Comparison of ENCODE assay signal across 11 mouse cellular contexts in genomic region chr4:149878021-149878449, GRCm38 (mm10).
DNase-seq lines count a peak whose midpoint lies in the region; ATAC-seq and TF ChIP-seq lines count a peak whose summit lies in the region.
"Had no signal": no experiment of that assay in that cellular context is flagged by ENCODE, and none has a peak within 500 bp of the region (broad histone marks: within the 10 kb centered on the region; RNA-seq: fewer than 3 reads in every experiment).

No protein-coding gene starts in this region.

- H3ac ChIP-seq in myocyte (ENCODE audit: control insufficient read depth, insufficient read length): no peak overlapping the region

- H3K4me1 ChIP-seq in heart, embryonic 11.5 days (ENCODE audit: control insufficient read depth, insufficient read depth, low read length): peaks cover 25% of the 10 kb centered on the region
- H3K4me1 ChIP-seq in neural tube, embryonic 15.5 days: peaks cover 41% of the 10 kb centered on the region

- no peak overlapping the region for H3K9ac ChIP-seq in heart, embryonic 11.5 days (ENCODE audit: low read depth, low read length)
- no peak overlapping the region for H3K9ac ChIP-seq in neural tube, embryonic 15.5 days (replicated peaks)

- intact Hi-C loops in heart, postnatal 14 days (cut with DNase I): no loop called here

- 59% methylated on average over 6 of the region's 6 CpGs for WGBS in heart, embryonic 11.5 days (ENCODE audit: insufficient replicate concordance)
- WGBS in neural tube, embryonic 15.5 days: 57% methylated on average over 6 of the region's 6 CpGs

- no peak overlapping the region for H3K4me3 ChIP-seq in heart, embryonic 11.5 days (ENCODE audit: low read depth, low read length)
- no peak overlapping the region for H3K4me3 ChIP-seq in neural tube, embryonic 15.5 days (replicated peaks)
- H3K4me3 ChIP-seq in myocyte: no peak overlapping the region

- no peak; the same call in 1 of the 2 replicates for ATAC-seq in heart, embryonic 11.5 days (replicated peaks; ENCODE audit: insufficient number of reproducible peaks, low FRiP score, low TSS enrichment)
- no peak for ATAC-seq in neural tube, embryonic 15.5 days (ENCODE audit: low FRiP score)

- H3K79me2 ChIP-seq in myocyte (ENCODE audit: control insufficient read depth, insufficient read depth): no peaks in the 10 kb centered on the region

- no peak overlapping the region for H3K27ac ChIP-seq in heart, embryonic 11.5 days (ENCODE audit: low read depth, low read length)
- H3K27ac ChIP-seq in neural tube, embryonic 15.5 days (replicated peaks): no peak overlapping the region
- H3K27ac ChIP-seq: hindbrain, postnatal 0 days; macrophage had no signal

- H3K9me3 ChIP-seq in heart, embryonic 11.5 days (replicated peaks; ENCODE audit: control insufficient read depth, low read length): no peaks in the 10 kb centered on the region
- H3K9me3 ChIP-seq in neural tube, embryonic 15.5 days (replicated peaks): no peaks in the 10 kb centered on the region

- H3K27me3 ChIP-seq in heart, embryonic 11.5 days (ENCODE audit: control insufficient read depth, insufficient read depth, low read length): peaks cover 5% of the 10 kb centered on the region; the same call in 1 of the 2 replicates
- H3K27me3 ChIP-seq in neural tube, embryonic 15.5 days (replicated peaks): no peaks in the 10 kb centered on the region
- H3K27me3 ChIP-seq in myocyte (ENCODE audit: control insufficient read depth, insufficient read depth, insufficient read length): no peaks in the 10 kb centered on the region

- peak; percentile 97 for DNase-seq in heart, adult 11 months
- peak; percentile 33 for DNase-seq in neural tube, embryonic 10.5 days (ENCODE audit: extremely low spot score, low spot score)
- peak; percentile 54 to 60 for DNase-seq in heart, postnatal 14 days
- no peak for DNase-seq in testis, postnatal 10 days (ENCODE audit: low spot score)
- DNase-seq in layer of hippocampus, postnatal 14 days (ENCODE audit: low spot score in 2 of 2): no peak
- DNase-seq: spleen, adult 18-20 months had no signal

- TF ChIP-seq POLR2A in myocyte (IDR thresholded peaks at IDR 0.05; ENCODE audit: insufficient read length, low read depth): no peak

- H3K4me2 ChIP-seq in heart, embryonic 11.5 days: no peak overlapping the region
- no peak overlapping the region for H3K4me2 ChIP-seq in neural tube, embryonic 15.5 days
- H3K4me2 ChIP-seq in myocyte (ENCODE audit: low read depth): no peak overlapping the region

- H3K36me3 ChIP-seq in heart, embryonic 11.5 days (ENCODE audit: control insufficient read depth, insufficient read depth, low read length): no peaks in the 10 kb centered on the region
- no peaks in the 10 kb centered on the region for H3K36me3 ChIP-seq in neural tube, embryonic 15.5 days
- H3K36me3 ChIP-seq in myocyte (ENCODE audit: control insufficient read depth, insufficient read depth): no peaks in the 10 kb centered on the region

TF ChIP-seq in myocyte, 11 proteins besides CTCF, POLR2A, EP300 and RAD21:
- no peak for TF ChIP-seq MAX (IDR thresholded peaks at IDR 0.05; ENCODE audit: low read depth)
- peak in 1 of 3 experiments; percentile 60 for TF ChIP-seq MYOG (IDR thresholded peaks at IDR 0.05; ENCODE audit: control insufficient read depth in 1 of 3, insufficient read depth in 1 of 3, insufficient read length in 2 of 3, low read depth in 2 of 3)
- TF ChIP-seq E2F4 (IDR thresholded peaks at IDR 0.05; ENCODE audit: insufficient read depth): no peak
- no peak for TF ChIP-seq TCF12 (IDR thresholded peaks at IDR 0.05; ENCODE audit: insufficient read depth, poor library complexity, severe bottlenecking)
- TF ChIP-seq TCF3 (IDR thresholded peaks at IDR 0.05; ENCODE audit: insufficient read length, low read depth): no peak
- TF ChIP-seq USF1 (IDR thresholded peaks at IDR 0.05; ENCODE audit: low read depth): no peak
- TF ChIP-seq CEBPB (IDR thresholded peaks at IDR 0.05; ENCODE audit: insufficient read depth, poor library complexity, severe bottlenecking): no peak
- TF ChIP-seq SRF (IDR thresholded peaks at IDR 0.05; ENCODE audit: control insufficient read depth, insufficient read length, low read depth): no peak
- TF ChIP-seq MYOD1 (IDR thresholded peaks at IDR 0.05; ENCODE audit: control insufficient read depth in 1 of 3, insufficient read length in 2 of 3, low read depth in 2 of 3): peak in 2 of 3 experiments; percentile 65 to 82
- no peak for TF ChIP-seq POLR2AphosphoS2 (IDR thresholded peaks at IDR 0.05; ENCODE audit: insufficient read length, low read depth)
- no peak for TF ChIP-seq REST (IDR thresholded peaks at IDR 0.05; ENCODE audit: insufficient read depth, insufficient read length)

Comparison
In these comparisons a context has a peak if more than half of its experiments do, and no peak if none do; other contexts are left out.
1. DNase-seq: peak in heart, adult 11 months (single experiment), neural tube, embryonic 10.5 days (single experiment) and heart, postnatal 14 days (2 of 2); none in testis, postnatal 10 days (single experiment) and layer of hippocampus, postnatal 14 days (0 of 2).